Mouse (Mus musculus) G1E (cell line): ENCODE results near the gene Akt2.

ENCODE experiments used
- CTCF ChIP-seq: IDR thresholded peaks from 2 replicates; pipeline ENCODE4 v1.5.1; 2012; ENCODE audit warnings: low read depth, low read length, inconsistent platforms, mixed read lengths
- GATA1 ChIP-seq: IDR thresholded peaks from 2 replicates; pipeline ENCODE4 v1.6.1; 2012; ENCODE audit warnings: borderline replicate concordance, low read length, inconsistent platforms, mixed read lengths
- POLR2AphosphoS5 ChIP-seq: IDR thresholded peaks from 2 replicates; pipeline ENCODE4 v1.6.1; 2012; ENCODE audit warnings: low read depth, low read length, inconsistent platforms; ENCODE audit not compliant: insufficient replicate concordance

GRCm38 (mm10) chr7:27607580-27607979, 16.2 kb downstream of the Akt2 start:
- no peak for TF ChIP-seq POLR2AphosphoS5
- no peak for TF ChIP-seq GATA1
- no peak for TF ChIP-seq CTCF
